Mouse (Mus musculus): ENCODE measurements around the gene Sost. TPM values are rescaled to one million over a fixed set of nuclear protein-coding genes. Genes with fewer than 3 reads are reported as not detected.

The Sost gene
- polyA plus RNA-seq, 1 experiment from 2014 or later: not detected

DNA sequence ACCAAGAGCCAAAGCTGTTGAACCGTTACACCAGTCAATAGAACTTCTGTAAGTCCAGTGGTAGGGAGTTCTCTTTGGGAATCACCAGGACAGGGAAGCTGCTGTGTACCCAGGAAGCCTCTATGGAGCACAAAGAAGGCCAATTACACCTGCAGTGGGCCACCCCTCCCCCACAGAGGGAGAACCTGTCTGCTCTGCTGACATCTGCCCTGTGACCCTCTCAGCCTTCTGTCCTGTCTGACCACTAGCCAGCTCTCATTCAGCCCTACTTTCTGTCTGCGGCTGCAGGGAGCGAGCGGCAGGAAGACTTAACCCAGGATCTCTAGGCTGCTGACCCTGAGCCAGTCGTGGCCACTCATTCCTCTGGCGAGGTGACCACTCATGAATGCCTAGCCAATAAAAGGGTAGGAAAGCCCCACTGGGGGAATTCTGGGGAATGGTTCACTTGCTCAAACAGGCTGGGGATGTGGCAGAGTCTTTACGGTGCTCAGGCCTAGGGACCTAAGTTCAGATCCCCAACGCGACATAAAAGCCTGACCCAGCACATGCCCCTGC lies 13.9 kb upstream of the Sost start:
- peaks cover 21% of the 10 kb centered on the region for H3K36me3 ChIP-seq (replicated peaks)
- no peaks in the 10 kb centered on the region for H3K9me3 ChIP-seq
- peaks cover 53% of the 10 kb centered on the region for H3K4me1 ChIP-seq
- 78% methylated on average over 9 of the region's 9 CpGs for WGBS
- peaks cover 16% of the 10 kb centered on the region for H3K27me3 ChIP-seq (ENCODE audit: poor library complexity, severe bottlenecking)
- no peak overlapping the region for H3K27ac ChIP-seq
- no peak overlapping the region for H3K4me3 ChIP-seq
- no peak for DNase-seq (ENCODE audit: extremely low spot score, low spot score)

DNA sequence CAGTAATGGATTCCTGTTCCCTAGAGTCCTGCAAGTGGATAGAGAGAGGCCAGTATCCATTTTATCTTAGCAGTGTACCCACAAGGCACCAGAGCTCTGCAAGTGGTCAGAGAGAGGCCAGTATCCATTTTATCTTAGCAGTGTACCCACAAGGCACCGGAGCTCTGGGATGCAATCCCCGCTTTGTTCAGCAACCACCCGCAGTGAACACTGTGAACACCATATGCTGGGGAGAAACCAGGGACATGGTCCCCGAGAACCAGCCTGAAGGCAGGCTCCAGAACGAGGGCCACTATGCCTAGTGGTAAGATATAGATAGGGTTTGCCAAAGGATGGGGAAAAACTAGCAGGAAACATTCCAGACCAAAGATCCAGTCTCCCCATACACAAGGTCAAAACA lies 12.3 kb upstream of the Sost start:
- H3K9me3 ChIP-seq: no peaks in the 10 kb centered on the region
- no peak overlapping the region for H3K27ac ChIP-seq
- H3K27me3 ChIP-seq (ENCODE audit: poor library complexity, severe bottlenecking): peaks cover 4% of the 10 kb centered on the region
- H3K36me3 ChIP-seq (replicated peaks): peaks cover 26% of the 10 kb centered on the region
- 89% methylated on average over 5 of the region's 5 CpGs for WGBS
- no peak for DNase-seq (ENCODE audit: extremely low spot score, low spot score)
- H3K4me3 ChIP-seq: no peak overlapping the region
- H3K4me1 ChIP-seq: peaks cover 47% of the 10 kb centered on the region

DNA sequence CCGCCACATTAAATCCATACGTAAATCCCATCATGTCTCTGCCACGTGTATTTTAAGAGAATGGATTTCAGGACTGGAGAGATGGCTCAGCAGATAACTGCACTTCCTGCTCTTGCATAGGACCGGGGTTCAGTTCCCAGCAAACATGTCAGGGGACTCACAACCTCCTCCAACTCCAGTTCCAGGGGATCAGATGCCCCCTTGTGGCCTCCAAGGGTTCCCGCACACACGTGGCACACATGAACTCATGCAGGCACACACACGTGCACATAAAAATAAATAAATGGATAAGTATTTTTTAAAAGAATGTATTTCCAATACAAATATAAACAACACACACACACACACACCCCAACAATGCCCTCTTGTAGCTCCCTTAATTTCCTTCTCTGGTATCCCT lies 10.1 kb upstream of the Sost start:
- Histone ChIP-seq H3K27ac (no peak overlapping the region), H3K36me3 (replicated peaks) (peaks cover 28% of the 10 kb centered on the region), H3K27me3 (ENCODE audit: poor library complexity, severe bottlenecking) (no peaks in the 10 kb centered on the region), H3K4me1 (peaks cover 29% of the 10 kb centered on the region), H3K4me3 (no peak overlapping the region), H3K9me3 (no peaks in the 10 kb centered on the region)
- 96% methylated on average over 7 of the region's 7 CpGs for WGBS
- no peak for DNase-seq (ENCODE audit: extremely low spot score, low spot score)

DNA sequence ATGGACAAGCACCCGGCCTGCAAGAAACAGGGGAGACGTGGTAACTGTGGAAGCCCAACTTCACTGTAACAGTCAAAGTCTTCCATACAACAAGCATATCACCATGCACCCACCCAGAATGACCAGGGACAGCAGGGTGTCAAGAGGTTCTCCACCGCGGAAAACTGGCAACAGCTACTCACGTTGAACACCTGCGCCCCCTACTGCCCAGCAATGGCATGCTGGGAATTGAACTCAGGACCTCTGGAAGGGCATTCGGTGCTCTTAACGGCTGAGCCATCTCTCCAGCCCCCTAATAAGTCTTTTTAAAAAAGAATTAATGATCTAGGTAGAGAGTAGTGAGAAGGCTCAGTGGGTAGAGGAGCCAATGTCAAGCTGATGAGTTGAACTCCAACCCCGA lies 8.1 kb upstream of the Sost start:
- Histone ChIP-seq H3K4me3 (no peak overlapping the region), H3K27ac (no peak overlapping the region), H3K9me3 (no peaks in the 10 kb centered on the region), H3K27me3 (ENCODE audit: poor library complexity, severe bottlenecking) (no peaks in the 10 kb centered on the region), H3K36me3 (replicated peaks) (peaks cover 18% of the 10 kb centered on the region), H3K4me1 (peaks cover 19% of the 10 kb centered on the region)
- WGBS: 59% methylated on average over 9 of the region's 9 CpGs
- no peak for DNase-seq (ENCODE audit: extremely low spot score, low spot score)

DNA sequence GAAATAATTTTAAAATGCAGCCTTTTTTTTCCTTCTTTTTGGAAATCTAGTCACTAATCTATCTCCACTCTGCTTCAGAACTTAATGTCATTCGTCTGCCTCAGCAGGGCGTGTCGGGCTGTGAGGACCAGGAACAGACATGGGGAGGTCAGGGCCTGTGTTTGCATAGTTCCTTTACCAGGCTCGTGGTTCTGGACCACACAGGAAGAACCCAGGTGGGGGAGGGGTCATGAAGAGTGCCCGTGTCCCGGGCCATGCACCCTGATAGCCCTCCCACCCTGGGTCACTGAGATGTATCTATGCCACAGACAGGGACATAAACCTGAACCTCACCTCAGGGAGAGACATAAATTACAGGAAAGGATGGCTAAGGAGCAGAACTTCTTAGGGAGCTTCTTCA lies 7.4 kb upstream of the Sost start:
- WGBS: 71% methylated on average over 6 of the region's 6 CpGs
- Histone ChIP-seq H3K36me3 (replicated peaks) (peaks cover 16% of the 10 kb centered on the region), H3K9me3 (no peaks in the 10 kb centered on the region), H3K4me1 (peaks cover 19% of the 10 kb centered on the region), H3K27me3 (ENCODE audit: poor library complexity, severe bottlenecking) (no peaks in the 10 kb centered on the region), H3K27ac (no peak overlapping the region), H3K4me3 (no peak overlapping the region)
- DNase-seq (ENCODE audit: extremely low spot score, low spot score): no peak

DNA sequence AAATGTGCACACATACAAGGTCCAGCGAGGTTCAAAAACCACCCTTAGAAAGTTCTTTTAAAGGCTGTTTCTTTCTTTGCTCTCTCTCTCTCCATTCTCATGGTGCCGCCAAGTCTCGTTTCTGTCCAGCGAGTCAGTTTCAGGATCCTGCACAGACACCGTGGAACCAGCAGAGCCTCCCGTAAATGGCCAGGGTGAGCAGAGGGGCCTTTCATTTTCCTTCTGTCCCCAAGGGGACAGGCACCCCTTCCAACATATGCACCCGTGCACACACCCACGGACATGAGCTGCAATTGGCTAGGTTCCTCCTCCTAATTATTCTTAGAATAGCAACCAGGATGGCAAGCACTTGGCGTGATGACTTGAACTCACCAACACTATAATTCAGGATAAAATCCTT lies 6.7 kb upstream of the Sost start:
- Histone ChIP-seq H3K27me3 (ENCODE audit: poor library complexity, severe bottlenecking) (peaks cover 2% of the 10 kb centered on the region), H3K27ac (no peak overlapping the region), H3K36me3 (replicated peaks) (peaks cover 16% of the 10 kb centered on the region), H3K4me3 (no peak overlapping the region), H3K9me3 (no peaks in the 10 kb centered on the region), H3K4me1 (peaks cover 22% of the 10 kb centered on the region)
- 89% methylated on average over 9 of the region's 9 CpGs for WGBS
- DNase-seq (ENCODE audit: extremely low spot score, low spot score): no peak

DNA sequence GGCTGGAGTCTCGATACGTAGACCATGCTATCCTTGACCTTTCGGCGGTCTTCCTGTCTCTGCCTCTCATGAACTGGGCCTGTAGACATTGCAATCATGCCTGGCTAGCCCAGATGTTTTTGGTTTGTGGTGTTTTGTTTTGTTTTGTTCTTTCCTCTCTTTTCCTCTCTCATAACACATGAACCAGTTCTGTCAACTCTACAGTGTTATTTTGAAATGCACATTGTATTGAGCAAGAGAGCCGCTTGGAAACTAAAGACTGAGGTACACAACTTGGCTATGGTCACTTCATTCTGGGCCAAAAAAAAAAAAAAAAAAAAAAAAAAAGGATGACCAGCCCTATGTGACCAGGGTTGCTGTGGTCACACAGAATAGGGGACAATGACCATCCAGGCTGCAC lies 5.8 kb upstream of the Sost start:
- Histone ChIP-seq H3K4me3 (no peak overlapping the region), H3K9me3 (no peaks in the 10 kb centered on the region), H3K27ac (no peak overlapping the region), H3K27me3 (ENCODE audit: poor library complexity, severe bottlenecking) (peaks cover 10% of the 10 kb centered on the region), H3K36me3 (replicated peaks) (peaks cover 16% of the 10 kb centered on the region), H3K4me1 (peaks cover 23% of the 10 kb centered on the region)
- WGBS: 95% methylated on average over 5 of the region's 5 CpGs
- no peak for DNase-seq (ENCODE audit: extremely low spot score, low spot score)

DNA sequence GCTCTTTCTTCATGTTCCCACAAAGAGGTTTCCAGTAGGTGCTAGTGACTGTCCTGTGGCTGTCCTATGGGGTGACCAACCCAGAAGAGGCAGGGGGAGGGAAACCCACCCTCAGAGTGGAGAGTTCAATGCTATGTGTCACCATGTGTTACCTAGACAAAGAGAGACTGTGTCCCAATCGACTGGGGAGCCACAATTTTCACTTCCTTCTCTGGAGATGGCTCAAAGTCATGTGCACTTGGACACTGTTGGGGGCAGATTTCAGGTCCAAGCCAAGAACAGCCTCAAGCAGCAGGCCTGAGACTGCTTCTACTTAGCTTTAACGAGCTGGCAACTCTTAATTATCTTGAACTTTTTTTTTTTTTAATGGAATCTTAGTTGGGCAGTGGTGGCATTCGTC lies 5.3 kb upstream of the Sost start:
- DNase-seq (ENCODE audit: extremely low spot score, low spot score): no peak
- Histone ChIP-seq H3K27ac (no peak overlapping the region), H3K4me1 (peaks cover 23% of the 10 kb centered on the region), H3K9me3 (no peaks in the 10 kb centered on the region), H3K27me3 (ENCODE audit: poor library complexity, severe bottlenecking) (peaks cover 16% of the 10 kb centered on the region), H3K36me3 (replicated peaks) (peaks cover 16% of the 10 kb centered on the region), H3K4me3 (no peak overlapping the region)
- 84% methylated on average over 3 of the region's 3 CpGs for WGBS

DNA sequence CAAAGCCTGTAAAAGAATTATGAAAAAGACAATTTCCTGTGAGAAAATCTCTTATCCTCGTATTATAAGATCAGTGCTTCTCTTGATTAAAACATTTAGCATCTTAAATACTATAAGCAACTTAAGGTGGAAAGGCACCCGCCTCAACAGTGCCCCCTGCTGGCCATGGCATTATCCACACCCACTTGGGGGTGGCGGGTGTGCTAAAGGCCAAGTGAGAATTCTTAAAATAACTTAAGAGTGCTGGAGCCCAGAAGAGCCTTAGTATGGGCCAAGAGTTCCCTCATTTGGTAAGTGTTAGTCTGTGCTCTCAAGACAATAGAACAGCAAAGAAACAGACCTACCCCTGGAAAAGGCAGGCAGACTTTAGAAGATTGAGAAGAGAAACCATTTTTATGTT lies 4.6 kb upstream of the Sost start:
- 45% methylated on average over 3 of the region's 3 CpGs for whole genome bisulfite sequencing
- H3K27me3 ChIP-seq (ENCODE audit: poor library complexity, severe bottlenecking): peaks cover 23% of the 10 kb centered on the region
- H3K27ac ChIP-seq: no peak overlapping the region
- peaks cover 9% of the 10 kb centered on the region for H3K36me3 ChIP-seq (replicated peaks)
- H3K9me3 ChIP-seq: no peaks in the 10 kb centered on the region
- no peak for DNase-seq (ENCODE audit: extremely low spot score, low spot score)
- H3K4me3 ChIP-seq: no peak overlapping the region
- peaks cover 30% of the 10 kb centered on the region for H3K4me1 ChIP-seq

DNA sequence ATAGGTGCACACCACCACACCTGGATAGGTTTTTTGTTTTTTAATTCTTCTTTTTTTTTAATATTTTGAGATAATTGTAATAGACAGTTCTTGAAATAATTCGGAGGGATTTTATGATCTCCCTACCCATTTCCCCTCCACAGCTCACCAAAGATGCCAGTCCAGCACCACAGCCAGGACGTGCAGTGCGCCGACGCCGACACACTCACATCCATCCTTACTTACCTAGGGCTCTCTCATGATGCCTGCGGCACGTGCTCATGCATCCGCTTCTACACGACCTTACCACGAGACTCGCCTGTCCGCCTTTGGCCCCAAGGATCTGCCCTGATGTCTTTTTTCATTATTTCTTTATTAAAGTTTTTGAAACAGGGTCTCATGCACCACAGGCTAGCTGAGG lies 3.0 kb upstream of the Sost start:
- H3K4me1 ChIP-seq: peaks cover 46% of the 10 kb centered on the region
- 84% methylated on average over 13 of the region's 13 CpGs for WGBS
- H3K36me3 ChIP-seq (replicated peaks): peaks cover 7% of the 10 kb centered on the region
- H3K27ac ChIP-seq: no peak overlapping the region
- H3K4me3 ChIP-seq: no peak overlapping the region
- peaks cover 39% of the 10 kb centered on the region for H3K27me3 ChIP-seq (ENCODE audit: poor library complexity, severe bottlenecking)
- no peaks in the 10 kb centered on the region for H3K9me3 ChIP-seq
- DNase-seq (ENCODE audit: extremely low spot score, low spot score): no peak

DNA sequence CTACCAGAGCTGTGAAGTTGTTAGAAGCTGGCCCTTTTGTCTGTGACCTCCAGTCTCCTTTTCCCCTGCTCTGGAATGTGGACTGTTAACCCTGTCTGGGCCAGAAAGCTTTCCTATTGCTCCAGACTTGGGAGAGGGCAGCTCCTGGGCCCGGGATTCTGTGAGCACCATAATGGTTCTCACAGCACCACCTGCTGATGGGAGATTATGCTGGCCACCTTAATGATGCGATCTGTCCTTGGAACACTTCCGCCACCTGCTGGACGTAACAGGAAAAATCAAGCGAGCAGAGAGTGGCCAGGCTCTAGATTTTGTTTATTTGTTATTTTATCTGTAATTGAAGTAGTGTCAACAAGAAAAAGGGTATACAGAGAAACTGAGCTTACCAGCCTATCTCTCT lies 2.0 kb upstream of the Sost start:
- peak; percentile 83 for DNase-seq (ENCODE audit: extremely low spot score, low spot score)
- peak overlapping the region; percentile 14; the same call in 1 of the 2 replicates for H3K4me3 ChIP-seq
- no peaks in the 10 kb centered on the region for H3K36me3 ChIP-seq (replicated peaks)
- WGBS: 0% methylated on average over 5 of the region's 5 CpGs
- H3K4me1 ChIP-seq: peaks cover 50% of the 10 kb centered on the region
- H3K27ac ChIP-seq: peak overlapping the region; percentile 51
- H3K9me3 ChIP-seq: no peaks in the 10 kb centered on the region
- peaks cover 49% of the 10 kb centered on the region for H3K27me3 ChIP-seq (ENCODE audit: poor library complexity, severe bottlenecking)

DNA sequence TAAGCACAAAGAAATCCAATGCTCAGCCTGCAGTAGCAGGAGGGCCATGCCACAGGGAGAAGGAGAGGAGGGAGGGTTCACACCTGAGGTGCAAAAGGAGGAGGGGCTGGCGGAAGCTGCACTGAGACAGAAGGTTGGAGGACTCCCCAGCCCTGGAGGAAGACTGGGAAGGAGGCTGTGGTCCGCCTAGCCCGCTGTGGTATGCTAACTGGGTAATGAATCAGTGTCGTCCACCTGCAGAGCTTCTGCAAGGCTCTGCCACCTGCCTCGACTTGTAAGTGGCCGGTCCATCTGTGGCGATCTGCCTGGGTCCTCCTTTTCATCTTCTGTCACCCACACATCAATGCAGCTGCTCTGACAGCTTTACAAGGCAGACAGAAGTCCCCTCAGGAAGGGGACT lies 1.5 kb upstream of the Sost start:
- H3K4me3 ChIP-seq: peak overlapping the region; percentile 14; the same call in 1 of the 2 replicates
- no peak for DNase-seq (ENCODE audit: extremely low spot score, low spot score)
- no peaks in the 10 kb centered on the region for H3K36me3 ChIP-seq (replicated peaks)
- H3K27me3 ChIP-seq (ENCODE audit: poor library complexity, severe bottlenecking): peaks cover 54% of the 10 kb centered on the region
- 11% methylated on average over 7 of the region's 7 CpGs for WGBS
- peaks cover 55% of the 10 kb centered on the region for H3K4me1 ChIP-seq
- H3K9me3 ChIP-seq: no peaks in the 10 kb centered on the region
- H3K27ac ChIP-seq: peak overlapping the region; percentile 51

DNA sequence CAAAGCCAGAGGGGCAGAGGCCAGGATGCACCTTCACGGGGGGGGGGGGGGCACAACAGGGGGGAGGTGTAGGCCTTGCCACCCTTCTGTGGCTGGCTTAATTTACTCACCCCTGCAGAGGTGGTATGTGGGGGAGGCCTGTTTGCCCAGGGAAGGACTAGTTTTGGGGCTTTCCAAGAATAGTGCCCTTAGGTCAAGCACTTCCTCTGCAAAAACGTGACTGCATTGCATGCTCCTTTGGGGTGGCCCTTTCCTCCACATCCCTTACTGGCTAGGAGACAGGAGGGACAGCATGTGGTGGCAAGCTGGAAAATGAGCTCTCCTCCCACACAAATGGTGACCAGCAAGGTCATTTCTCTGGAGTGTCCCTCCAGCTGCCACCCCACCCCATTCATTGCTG lies 1.3 kb downstream of the Sost start:
- Histone ChIP-seq H3K27ac (0 out of 2 replicates have a peak overlapping the region, but pooled peaks have one; percentile 15), H3K4me3 (no peak overlapping the region), H3K27me3 (ENCODE audit: poor library complexity, severe bottlenecking) (peaks cover 81% of the 10 kb centered on the region), H3K36me3 (replicated peaks) (no peaks in the 10 kb centered on the region), H3K9me3 (no peaks in the 10 kb centered on the region), H3K4me1 (peaks cover 68% of the 10 kb centered on the region)
- WGBS: 6% methylated on average over 2 of the region's 2 CpGs
- DNase-seq (ENCODE audit: extremely low spot score, low spot score): no peak

DNA sequence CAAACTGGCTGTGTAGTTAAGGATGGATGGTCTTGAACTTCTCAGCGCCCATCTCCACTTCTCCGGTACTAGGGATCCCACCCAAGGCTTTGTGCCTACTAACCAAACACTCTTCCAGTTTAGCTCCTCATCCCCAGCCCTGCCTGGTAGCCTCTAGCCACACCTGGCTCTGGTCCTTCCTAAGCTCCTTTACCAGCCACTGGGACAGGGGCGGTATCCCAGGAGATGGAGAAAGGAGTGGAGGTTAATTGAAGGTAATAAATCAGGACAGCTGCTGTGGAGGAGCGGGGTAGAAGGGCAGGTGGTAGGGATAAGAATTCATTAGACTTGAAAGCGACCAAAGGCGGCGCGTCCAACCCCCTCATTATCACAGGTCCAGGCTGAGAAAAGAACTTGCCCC lies 2.2 kb downstream of the Sost start:
- Histone ChIP-seq H3K27ac (no peak overlapping the region), H3K27me3 (ENCODE audit: poor library complexity, severe bottlenecking) (peaks cover 90% of the 10 kb centered on the region), H3K36me3 (replicated peaks) (no peaks in the 10 kb centered on the region), H3K4me3 (peak overlapping the region; percentile 69), H3K9me3 (no peaks in the 10 kb centered on the region), H3K4me1 (peaks cover 68% of the 10 kb centered on the region)
- no peak for DNase-seq (ENCODE audit: extremely low spot score, low spot score)
- 5% methylated on average over 8 of the region's 8 CpGs for whole genome bisulfite sequencing
